20 mouse cellular contexts compared by ENCODE assay signal in genomic region chr2:135879356-135879755, GRCm38 (mm10).
A peak's percentile ranks its signal among the peaks of the same experiment; 100 is the strongest.
DNase-seq lines count a peak whose midpoint lies in the region; ATAC-seq lines count a peak whose summit lies in the region.
"Had no signal": no experiment of that assay in that cellular context is flagged by ENCODE, and none has a peak within 500 bp of the region (broad histone marks: within the 10 kb centered on the region; RNA-seq: fewer than 3 reads in every experiment).

No protein-coding gene starts in this region.

- peaks cover 11% of the 10 kb centered on the region for H3K4me1 ChIP-seq in heart, embryonic 15.5 days (replicated peaks)
- H3K4me1 ChIP-seq in kidney, embryonic 16.5 days (ENCODE audit: insufficient read depth, low read length): peaks cover 8% of the 10 kb centered on the region
- no peaks in the 10 kb centered on the region for H3K4me1 ChIP-seq in midbrain, embryonic 11.5 days (ENCODE audit: control insufficient read depth, insufficient read depth, low read length)
- H3K4me1 ChIP-seq in midbrain, embryonic 15.5 days: no peaks in the 10 kb centered on the region
- H3K4me1 ChIP-seq: embryonic facial prominence, embryonic 12.5 days had no signal

- H3K27me3 ChIP-seq in heart, embryonic 15.5 days: no peaks in the 10 kb centered on the region
- H3K27me3 ChIP-seq in kidney, embryonic 16.5 days (ENCODE audit: insufficient read depth, low read length): no peaks in the 10 kb centered on the region
- no peaks in the 10 kb centered on the region for H3K27me3 ChIP-seq in midbrain, embryonic 11.5 days (ENCODE audit: control insufficient read depth, insufficient read depth, low read length)
- H3K27me3 ChIP-seq in midbrain, embryonic 15.5 days (replicated peaks): no peaks in the 10 kb centered on the region
- H3K27me3 ChIP-seq: embryonic facial prominence, embryonic 12.5 days; forebrain, embryonic 12.5 days had no signal

- intact Hi-C loops in heart, postnatal 14 days (cut with DNase I): no loop called here

- no peak for ATAC-seq in heart, embryonic 15.5 days (replicated peaks; ENCODE audit: insufficient number of reproducible peaks, insufficient read depth, low FRiP score, low read depth)
- no peak for ATAC-seq in kidney, embryonic 16.5 days (ENCODE audit: low FRiP score, low TSS enrichment)
- ATAC-seq in midbrain, embryonic 11.5 days (ENCODE audit: low FRiP score): no peak
- no peak for ATAC-seq in midbrain, embryonic 15.5 days (replicated peaks)
- ATAC-seq: forebrain, embryonic 16.5 days had no signal

- no peak overlapping the region for H3K4me3 ChIP-seq in heart, embryonic 15.5 days
- H3K4me3 ChIP-seq in kidney, embryonic 16.5 days (ENCODE audit: low read length): no peak overlapping the region
- no peak overlapping the region for H3K4me3 ChIP-seq in midbrain, embryonic 11.5 days (ENCODE audit: low read depth, low read length)
- H3K4me3 ChIP-seq in midbrain, embryonic 15.5 days: no peak overlapping the region
- H3K4me3 ChIP-seq: embryonic facial prominence, embryonic 12.5 days; forebrain, embryonic 12.5 days; hindbrain, embryonic 10.5 days had no signal

- no peak overlapping the region for H3K9ac ChIP-seq in heart, embryonic 15.5 days
- H3K9ac ChIP-seq in kidney, embryonic 16.5 days (replicated peaks; ENCODE audit: low read length): no peak overlapping the region
- H3K9ac ChIP-seq in midbrain, embryonic 11.5 days (ENCODE audit: low read length): no peak overlapping the region
- H3K9ac ChIP-seq in midbrain, embryonic 15.5 days: no peak overlapping the region
- H3K9ac ChIP-seq: embryonic facial prominence, embryonic 12.5 days; forebrain, embryonic 12.5 days; hindbrain, embryonic 14.5 days had no signal

- H3K36me3 ChIP-seq in heart, embryonic 15.5 days: no peaks in the 10 kb centered on the region
- H3K36me3 ChIP-seq in kidney, embryonic 16.5 days (ENCODE audit: insufficient read depth, low read length): no peaks in the 10 kb centered on the region
- H3K36me3 ChIP-seq in midbrain, embryonic 11.5 days (ENCODE audit: control insufficient read depth, insufficient read depth, low read length): no peaks in the 10 kb centered on the region
- H3K36me3 ChIP-seq in midbrain, embryonic 15.5 days (replicated peaks): no peaks in the 10 kb centered on the region
- H3K36me3 ChIP-seq: embryonic facial prominence, embryonic 12.5 days; forebrain, embryonic 12.5 days; hindbrain, embryonic 10.5 days had no signal

- 84% methylated on average over 7 of the region's 7 CpGs for WGBS in heart, embryonic 15.5 days
- 87% methylated on average over 7 of the region's 7 CpGs for WGBS in kidney, embryonic 16.5 days
- 88% methylated on average over 7 of the region's 7 CpGs for WGBS in midbrain, embryonic 11.5 days
- WGBS in midbrain, embryonic 15.5 days: 90% methylated on average over 7 of the region's 7 CpGs

- H3K27ac ChIP-seq in heart, embryonic 15.5 days: 0 out of 2 replicates have a peak overlapping the region, but pooled peaks have one; percentile 48
- H3K27ac ChIP-seq in kidney, embryonic 16.5 days (ENCODE audit: low read length): peak overlapping the region; percentile 68; the same call in 1 of the 2 replicates
- no peak overlapping the region for H3K27ac ChIP-seq in midbrain, embryonic 11.5 days (ENCODE audit: low read depth, low read length)
- H3K27ac ChIP-seq in midbrain, embryonic 15.5 days: no peak overlapping the region
- H3K27ac ChIP-seq: forebrain, embryonic 12.5 days; hindbrain, embryonic 10.5 days; hindbrain, embryonic 14.5 days had no signal

- DNase-seq in heart, adult 11 months: peak; percentile 69
- no peak for DNase-seq in heart, postnatal 14 days
- DNase-seq in heart, adult 8-10 months (ENCODE audit: low spot score): no peak
- no peak for DNase-seq in kidney, adult 11 months
- DNase-seq in midbrain, embryonic 11.5 days (ENCODE audit: low spot score, missing footprints): peak; percentile 33
- DNase-seq: adrenal gland, postnatal 10 days; cerebellum, adult 11 months; cerebellum, adult 8-10 months; cerebellum, postnatal 14 days; embryo, embryonic 11 days; gastrocnemius, postnatal 10 days had no signal

- no peak overlapping the region for H3K4me2 ChIP-seq in heart, embryonic 15.5 days
- H3K4me2 ChIP-seq in kidney, embryonic 16.5 days (replicated peaks; ENCODE audit: low read depth, low read length): no peak overlapping the region
- no peak overlapping the region for H3K4me2 ChIP-seq in midbrain, embryonic 11.5 days
- no peak overlapping the region for H3K4me2 ChIP-seq in midbrain, embryonic 15.5 days
- H3K4me2 ChIP-seq: embryonic facial prominence, embryonic 12.5 days; forebrain, embryonic 12.5 days; heart, embryonic 11.5 days; hindbrain, embryonic 14.5 days had no signal

- H3K9me3 ChIP-seq in heart, embryonic 15.5 days (replicated peaks): no peaks in the 10 kb centered on the region
- H3K9me3 ChIP-seq in kidney, embryonic 16.5 days (ENCODE audit: low read length): no peaks in the 10 kb centered on the region
- H3K9me3 ChIP-seq in midbrain, embryonic 11.5 days (ENCODE audit: control insufficient read depth, low read length): no peaks in the 10 kb centered on the region
- no peaks in the 10 kb centered on the region for H3K9me3 ChIP-seq in midbrain, embryonic 15.5 days
- H3K9me3 ChIP-seq: embryonic facial prominence, embryonic 12.5 days; forebrain, embryonic 12.5 days; hindbrain, embryonic 10.5 days had no signal

Comparison
In these comparisons a context has a peak if more than half of its experiments do, and no peak if none do; other contexts are left out.
1. DNase-seq: peak in heart, adult 11 months (single experiment) and midbrain, embryonic 11.5 days (single experiment); none in heart, postnatal 14 days (0 of 2), heart, adult 8-10 months (single experiment) and kidney, adult 11 months (single experiment).
2. H3K27ac ChIP-seq: peak in heart, embryonic 15.5 days (single experiment) and kidney, embryonic 16.5 days (single experiment); none in midbrain, embryonic 11.5 days (single experiment) and midbrain, embryonic 15.5 days (single experiment).